9 mouse cellular contexts compared by ENCODE assay signal in the genomic region with DNA sequence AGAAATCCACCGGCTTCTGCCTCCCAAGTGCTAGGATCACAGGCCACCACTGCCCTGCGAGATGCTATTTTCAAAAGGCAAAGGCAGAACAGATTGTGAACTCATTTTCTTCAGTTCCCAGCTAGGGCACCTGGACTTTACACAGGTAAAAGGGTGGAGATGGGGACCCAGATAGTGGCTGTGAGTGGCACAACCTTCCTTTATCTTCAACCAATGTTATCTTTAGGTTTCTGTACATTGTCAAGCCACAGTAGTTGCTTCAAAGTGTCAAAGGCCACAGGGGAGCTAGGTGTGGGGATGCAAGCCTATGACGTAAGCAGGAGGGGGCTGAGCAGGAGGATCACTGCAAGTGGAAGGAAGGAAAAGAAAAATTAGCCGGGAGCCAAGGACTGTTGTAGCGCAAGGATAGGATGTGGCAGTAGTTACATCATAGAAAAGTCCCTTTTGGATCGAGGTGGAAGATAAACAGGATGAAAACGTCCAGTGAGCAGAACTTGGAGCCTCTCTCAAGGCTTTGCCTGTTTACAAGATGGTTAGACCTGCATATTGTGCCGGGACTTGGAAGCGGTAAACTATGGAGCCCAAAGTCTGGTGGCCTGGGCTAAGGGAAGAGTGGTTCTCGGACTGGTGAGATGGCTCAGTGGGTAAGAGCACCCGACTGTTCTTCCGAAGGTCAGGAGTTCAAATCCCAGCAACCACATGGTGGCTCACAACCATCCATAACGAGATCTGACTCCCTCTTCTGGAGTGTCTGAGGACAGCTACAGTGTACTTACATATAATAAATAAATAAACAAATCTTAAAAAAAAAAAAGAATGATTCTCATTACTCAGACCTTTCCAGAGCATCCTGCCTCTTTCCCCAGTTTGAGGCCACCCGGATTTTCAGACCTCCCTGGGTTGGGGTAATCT. TPM values are rescaled to one million over a fixed set of nuclear protein-coding genes. Genes with fewer than 3 reads are reported as not detected.
DNase-seq lines count a peak whose midpoint lies in the region; ATAC-seq and TF ChIP-seq lines count a peak whose summit lies in the region.
"Had no signal": no experiment of that assay in that cellular context is flagged by ENCODE, and none has a peak within 500 bp of the region (broad histone marks: within the 10 kb centered on the region; RNA-seq: fewer than 3 reads in every experiment).

No protein-coding gene starts in this region.

- DNase-seq in heart, embryonic 10.5 days (ENCODE audit: low spot score): no peak
- DNase-seq in heart, adult 11 months: no peak
- no peak for DNase-seq in forebrain, embryonic 14.5 days (ENCODE audit: low spot score)
- DNase-seq in liver, postnatal 0 days: no peak
- DNase-seq in spleen, postnatal 4 days (ENCODE audit: low spot score in 2 of 2): no peak
- no peak for DNase-seq in layer of hippocampus, adult 18-20 months (ENCODE audit: low spot score in 2 of 2)

- TF ChIP-seq CTCF in ES-Bruce4 (IDR thresholded peaks at IDR 0.05; ENCODE audit: low read depth, low read length): no peak
- 0 out of 2 replicates have a peak, but pooled peaks have one; percentile 8 for TF ChIP-seq CTCF in liver, postnatal 0 days (IDR thresholded peaks at IDR 0.05; ENCODE audit: low read depth)

- H3K4me3 ChIP-seq in heart, embryonic 10.5 days: peak overlapping the region; percentile 80
- peak overlapping the region; percentile 58 for H3K4me3 ChIP-seq in ES-Bruce4 (ENCODE audit: low read depth, low read length)
- H3K4me3 ChIP-seq in forebrain, embryonic 14.5 days (ENCODE audit: low read depth, low read length): peak overlapping the region; percentile 82
- peak overlapping the region; percentile 79; the same call in 1 of the 2 replicates for H3K4me3 ChIP-seq in liver, postnatal 0 days (ENCODE audit: low read depth, low read length)

- peak overlapping the region; percentile 26; the same call in 1 of the 2 replicates for H3K9ac ChIP-seq in ES-Bruce4 (ENCODE audit: low read depth, poor library complexity, severe bottlenecking)
- peak overlapping the region; percentile 36 for H3K9ac ChIP-seq in forebrain, embryonic 14.5 days (ENCODE audit: low read length)
- no peak overlapping the region for H3K9ac ChIP-seq in liver, postnatal 0 days (replicated peaks)

- TF ChIP-seq POLR2A in ES-Bruce4 (IDR thresholded peaks at IDR 0.05; ENCODE audit: insufficient read depth, low read length): no peak

- peak overlapping the region; percentile 100 for H3K4me2 ChIP-seq in forebrain, embryonic 14.5 days (ENCODE audit: low read length)
- peak overlapping the region; percentile 98 for H3K4me2 ChIP-seq in liver, postnatal 0 days (ENCODE audit: low read depth, low read length)

- no peak for TF ChIP-seq EP300 in ES-Bruce4 (IDR thresholded peaks at IDR 0.05; ENCODE audit: insufficient read depth, low read depth, low read length)
- no peak for TF ChIP-seq EP300 in liver, postnatal 0 days (IDR thresholded peaks at IDR 0.05; ENCODE audit: low read depth)

- peak overlapping the region; percentile 88 for H3K27ac ChIP-seq in heart, embryonic 10.5 days
- H3K27ac ChIP-seq in ES-Bruce4 (ENCODE audit: insufficient read depth, low read length): peak overlapping the region; percentile 94
- peak overlapping the region; percentile 94 for H3K27ac ChIP-seq in forebrain, embryonic 14.5 days (ENCODE audit: low read depth, low read length)
- H3K27ac ChIP-seq in liver, postnatal 0 days (ENCODE audit: low read depth): peak overlapping the region; percentile 79

- H3K36me3 ChIP-seq in heart, embryonic 10.5 days: peaks cover 19% of the 10 kb centered on the region
- H3K36me3 ChIP-seq in ES-Bruce4 (ENCODE audit: control insufficient read depth, insufficient read depth, low read length, poor library complexity, severe bottlenecking): peaks cover 14% of the 10 kb centered on the region
- H3K36me3 ChIP-seq in forebrain, embryonic 14.5 days (ENCODE audit: control insufficient read depth, insufficient read depth, low read length): peaks cover 19% of the 10 kb centered on the region
- peaks cover 8% of the 10 kb centered on the region for H3K36me3 ChIP-seq in liver, postnatal 0 days (replicated peaks; ENCODE audit: insufficient read depth, low read length)

- peaks cover 37% of the 10 kb centered on the region for H3K4me1 ChIP-seq in heart, embryonic 10.5 days
- H3K4me1 ChIP-seq in ES-Bruce4 (ENCODE audit: control insufficient read depth, insufficient read depth, low read length): peaks cover 8% of the 10 kb centered on the region
- H3K4me1 ChIP-seq in forebrain, embryonic 14.5 days (ENCODE audit: control insufficient read depth, insufficient read depth, low read length): peaks cover 15% of the 10 kb centered on the region
- H3K4me1 ChIP-seq in liver, postnatal 0 days (ENCODE audit: insufficient read depth): peaks cover 28% of the 10 kb centered on the region

- no peak for ATAC-seq in forebrain, embryonic 14.5 days
- ATAC-seq in liver, postnatal 0 days: peak; percentile 10
- no peak for ATAC-seq in monocyte, adult 5-6 weeks (replicated peaks; ENCODE audit: insufficient number of reproducible peaks, low FRiP score, low TSS enrichment, poor library complexity, severe bottlenecking)

- no peaks in the 10 kb centered on the region for H3K9me3 ChIP-seq in heart, embryonic 10.5 days
- no peaks in the 10 kb centered on the region for H3K9me3 ChIP-seq in ES-Bruce4 (replicated peaks; ENCODE audit: control insufficient read depth, insufficient read depth, low read length, poor library complexity, severe bottlenecking)
- no peaks in the 10 kb centered on the region for H3K9me3 ChIP-seq in forebrain, embryonic 14.5 days (replicated peaks; ENCODE audit: control insufficient read depth, low read length)
- H3K9me3 ChIP-seq in liver, postnatal 0 days (ENCODE audit: low read length): no peaks in the 10 kb centered on the region

- peaks cover 15% of the 10 kb centered on the region; the same call in 1 of the 2 replicates for H3K27me3 ChIP-seq in heart, embryonic 10.5 days (ENCODE audit: insufficient read depth, poor library complexity, severe bottlenecking)
- H3K27me3 ChIP-seq in ES-Bruce4 (ENCODE audit: control insufficient read depth, insufficient read depth, low read length, poor library complexity, severe bottlenecking): no peaks in the 10 kb centered on the region
- 0 out of 2 replicates have a peak, but pooled peaks cover 4% of the 10 kb centered on the region for H3K27me3 ChIP-seq in forebrain, embryonic 14.5 days (replicated peaks; ENCODE audit: control insufficient read depth, insufficient read depth, low read length)
- no peaks in the 10 kb centered on the region for H3K27me3 ChIP-seq in liver, postnatal 0 days (ENCODE audit: insufficient read depth, low read length)

- 27% methylated on average over 14 of the region's 14 CpGs for WGBS in heart, embryonic 10.5 days
- 36% methylated on average over 13 of the region's 14 CpGs for WGBS in forebrain, embryonic 14.5 days
- WGBS in liver, postnatal 0 days (ENCODE audit: insufficient replicate concordance): 36% methylated on average over 13 of the region's 14 CpGs

RNA-seq across cellular contexts. Expression of a gene that starts 2.2 kb away (rescaled TPM):
- polyA plus RNA-seq in heart, embryonic 10.5 days (2016; fragmentation: Nextera tagmentation; extraction: Ambion mirVana): 69.5 and 111 TPM in 2 replicates
- 61.9 and 69.3 TPM in 2 replicates for polyA plus RNA-seq in ES-Bruce4 (2011; ENCODE audit: insufficient read depth, insufficient read length, low read depth, missing spikeins)
- 170 TPM in 2 replicates for polyA plus RNA-seq in forebrain, embryonic 14.5 days (2014; fragmentation: Nextera tagmentation; extraction: Ambion mirVana)
- 17.5 and 23.9 TPM in 2 replicates for polyA plus RNA-seq in liver, postnatal 0 days (2015; fragmentation: Nextera tagmentation; extraction: Ambion mirVana)
- 31.5 to 106 TPM (median 82.0 TPM) in 3 replicates for total RNA-seq in monocyte, adult 5-6 weeks (2017)
- 100 to 1,000 TPM; 106 to 111 TPM for total RNA-seq in layer of hippocampus, adult 18-20 months (2021)

RNA-seq across cellular contexts. Expression of a gene that starts 2.3 kb away (rescaled TPM):
- polyA plus RNA-seq in heart, embryonic 10.5 days (2016; fragmentation: Nextera tagmentation; extraction: Ambion mirVana): 7.7 and 8.0 TPM in 2 replicates
- polyA plus RNA-seq in ES-Bruce4 (2011; ENCODE audit: insufficient read depth, insufficient read length, low read depth, missing spikeins): 16.7 and 18.1 TPM in 2 replicates
- polyA plus RNA-seq in forebrain, embryonic 14.5 days (2014; fragmentation: Nextera tagmentation; extraction: Ambion mirVana): 4.7 and 5.0 TPM in 2 replicates
- polyA plus RNA-seq in liver, postnatal 0 days (2015; fragmentation: Nextera tagmentation; extraction: Ambion mirVana): 14.3 and 16.8 TPM in 2 replicates
- 0.29 to 1.1 TPM in 2 of 3 replicates, not detected in the other for total RNA-seq in monocyte, adult 5-6 weeks (2017)
- total RNA-seq in layer of hippocampus, adult 18-20 months (2021): 1 to 10 TPM; 1.4 to 2.1 TPM

RNA-seq across cellular contexts. Expression of a gene that starts 21.4 kb away (rescaled TPM):
- polyA plus RNA-seq in heart, embryonic 10.5 days (2016; fragmentation: Nextera tagmentation; extraction: Ambion mirVana): 8.4 and 23.2 TPM in 2 replicates
- polyA plus RNA-seq in ES-Bruce4 (2011; ENCODE audit: insufficient read depth, insufficient read length, low read depth, missing spikeins): 22.0 and 46.7 TPM in 2 replicates
- 106 and 121 TPM in 2 replicates for polyA plus RNA-seq in forebrain, embryonic 14.5 days (2014; fragmentation: Nextera tagmentation; extraction: Ambion mirVana)
- polyA plus RNA-seq in liver, postnatal 0 days (2015; fragmentation: Nextera tagmentation; extraction: Ambion mirVana): not detected in 2 replicates
- total RNA-seq in monocyte, adult 5-6 weeks (2017): not detected in 3 replicates
- total RNA-seq in layer of hippocampus, adult 18-20 months (2021): 10 to 100 TPM; 68.1 to 68.2 TPM
- total RNA-seq: neutrophil, adult 5-6 weeks had no signal

RNA-seq across cellular contexts. Expression of a gene that starts 28.7 kb away (rescaled TPM):
- polyA plus RNA-seq in heart, embryonic 10.5 days (2016; fragmentation: Nextera tagmentation; extraction: Ambion mirVana): 117 and 155 TPM in 2 replicates
- polyA plus RNA-seq in ES-Bruce4 (2011; ENCODE audit: insufficient read depth, insufficient read length, low read depth, missing spikeins): 52.3 and 57.0 TPM in 2 replicates
- 96.0 and 113 TPM in 2 replicates for polyA plus RNA-seq in forebrain, embryonic 14.5 days (2014; fragmentation: Nextera tagmentation; extraction: Ambion mirVana)
- polyA plus RNA-seq in liver, postnatal 0 days (2015; fragmentation: Nextera tagmentation; extraction: Ambion mirVana): 35.9 and 37.1 TPM in 2 replicates
- total RNA-seq in monocyte, adult 5-6 weeks (2017): 22.4 to 35.7 TPM (median 23.4 TPM) in 3 replicates
- total RNA-seq in layer of hippocampus, adult 18-20 months (2021): 10 to 100 TPM; 53.9 to 57.8 TPM

RNA-seq across cellular contexts. Expression of a gene that starts 32.5 kb away (rescaled TPM):
- 24.0 and 30.0 TPM in 2 replicates for polyA plus RNA-seq in heart, embryonic 10.5 days (2016; fragmentation: Nextera tagmentation; extraction: Ambion mirVana)
- 33.6 and 38.5 TPM in 2 replicates for polyA plus RNA-seq in ES-Bruce4 (2011; ENCODE audit: insufficient read depth, insufficient read length, low read depth, missing spikeins)
- 6.8 and 6.9 TPM in 2 replicates for polyA plus RNA-seq in forebrain, embryonic 14.5 days (2014; fragmentation: Nextera tagmentation; extraction: Ambion mirVana)
- polyA plus RNA-seq in liver, postnatal 0 days (2015; fragmentation: Nextera tagmentation; extraction: Ambion mirVana): 4.9 and 6.5 TPM in 2 replicates
- 0.64 to 4.6 TPM (median 2.1 TPM) in 3 replicates for total RNA-seq in monocyte, adult 5-6 weeks (2017)
- total RNA-seq in layer of hippocampus, adult 18-20 months (2021): 1 to 10 TPM; 2.0 to 3.0 TPM
